ENCODE assay signal across 8 mouse cellular contexts in genomic region chr16:21377605-21377968, GRCm38 (mm10). TPM values are rescaled to one million over a fixed set of nuclear protein-coding genes. Genes with fewer than 3 reads are reported as not detected.
A peak's percentile ranks its signal among the peaks of the same experiment; 100 is the strongest.
DNase-seq lines count a peak whose midpoint lies in the region; ATAC-seq and TF ChIP-seq lines count a peak whose summit lies in the region.
"Had no signal": no experiment of that assay in that cellular context is flagged by ENCODE, and none has a peak within 500 bp of the region (broad histone marks: within the 10 kb centered on the region; RNA-seq: fewer than 3 reads in every experiment).

No protein-coding gene starts in this region.

- no peak overlapping the region for H3K9ac ChIP-seq in kidney, postnatal 0 days (ENCODE audit: low read depth, low read length)
- no peak overlapping the region for H3K9ac ChIP-seq in embryonic facial prominence, embryonic 12.5 days
- H3K9ac ChIP-seq in forebrain, postnatal 0 days = no peak overlapping the region
- no peak overlapping the region for H3K9ac ChIP-seq in midbrain, embryonic 16.5 days (ENCODE audit: low read depth, low read length)

- peak overlapping the region; percentile 63; the same call in 1 of the 2 replicates for H3K27ac ChIP-seq in kidney, postnatal 0 days
- H3K27ac ChIP-seq in embryonic facial prominence, embryonic 12.5 days = peak overlapping the region; percentile 90
- 0 out of 2 replicates have a peak overlapping the region, but pooled peaks have one; percentile 15 for H3K27ac ChIP-seq in forebrain, postnatal 0 days (ENCODE audit: low read depth, low read length)
- no peak overlapping the region for H3K27ac ChIP-seq in midbrain, embryonic 16.5 days (ENCODE audit: low read length)

- H3K9me3 ChIP-seq in kidney, postnatal 0 days (replicated peaks; ENCODE audit: low read length) = no peaks in the 10 kb centered on the region
- H3K9me3 ChIP-seq in embryonic facial prominence, embryonic 12.5 days = no peaks in the 10 kb centered on the region
- H3K9me3 ChIP-seq in forebrain, postnatal 0 days (ENCODE audit: low read length) = no peaks in the 10 kb centered on the region
- H3K9me3 ChIP-seq in midbrain, embryonic 16.5 days (replicated peaks; ENCODE audit: control insufficient read depth, low read length, poor library complexity, severe bottlenecking) = no peaks in the 10 kb centered on the region

- no peak overlapping the region for H3K4me2 ChIP-seq in kidney, postnatal 0 days (ENCODE audit: low read length)
- no peak overlapping the region for H3K4me2 ChIP-seq in embryonic facial prominence, embryonic 12.5 days (replicated peaks)
- no peak overlapping the region for H3K4me2 ChIP-seq in forebrain, postnatal 0 days (ENCODE audit: low read depth)
- H3K4me2 ChIP-seq in midbrain, embryonic 16.5 days (ENCODE audit: low read length) = no peak overlapping the region

- peaks cover 7% of the 10 kb centered on the region; the same call in 1 of the 2 replicates for H3K4me1 ChIP-seq in kidney, postnatal 0 days (replicated peaks; ENCODE audit: insufficient read depth, low read length)
- peaks cover 24% of the 10 kb centered on the region for H3K4me1 ChIP-seq in embryonic facial prominence, embryonic 12.5 days
- 0 out of 2 replicates have a peak, but pooled peaks cover 4% of the 10 kb centered on the region for H3K4me1 ChIP-seq in forebrain, postnatal 0 days (ENCODE audit: insufficient read depth)
- peaks cover 2% of the 10 kb centered on the region; the same call in 1 of the 2 replicates for H3K4me1 ChIP-seq in midbrain, embryonic 16.5 days (ENCODE audit: control insufficient read depth, insufficient read depth, low read length)

- no peaks in the 10 kb centered on the region for H3K36me3 ChIP-seq in kidney, postnatal 0 days (ENCODE audit: insufficient read depth, low read length)
- H3K36me3 ChIP-seq in embryonic facial prominence, embryonic 12.5 days = no peaks in the 10 kb centered on the region
- H3K36me3 ChIP-seq in forebrain, postnatal 0 days (ENCODE audit: insufficient read depth) = no peaks in the 10 kb centered on the region
- no peaks in the 10 kb centered on the region for H3K36me3 ChIP-seq in midbrain, embryonic 16.5 days (ENCODE audit: control insufficient read depth, insufficient read depth, low read length)

- peak; percentile 87 for DNase-seq in kidney, postnatal 0 days (ENCODE audit: low spot score)
- no peak for DNase-seq in kidney, postnatal 36 days
- no peak for DNase-seq in forebrain, postnatal 0 days
- no peak for DNase-seq in layer of hippocampus, adult 8-10 months (ENCODE audit: low spot score in 2 of 2)
- no peak for DNase-seq in thymus, postnatal 0 days (ENCODE audit: low spot score)
- DNase-seq: right cerebral cortex, postnatal 14 days had no signal

- no peaks in the 10 kb centered on the region for H3K27me3 ChIP-seq in kidney, postnatal 0 days (ENCODE audit: insufficient read depth, low read length)
- H3K27me3 ChIP-seq in embryonic facial prominence, embryonic 12.5 days = no peaks in the 10 kb centered on the region
- H3K27me3 ChIP-seq in forebrain, postnatal 0 days (ENCODE audit: insufficient read depth, low read length) = no peaks in the 10 kb centered on the region
- H3K27me3 ChIP-seq in midbrain, embryonic 16.5 days (ENCODE audit: control insufficient read depth, insufficient read depth, low read depth, low read length) = no peaks in the 10 kb centered on the region

- 0 out of 2 replicates have a peak, but pooled peaks have one; percentile 26 for ATAC-seq in kidney, postnatal 0 days (replicated peaks; ENCODE audit: low FRiP score, low read depth)
- peak; percentile 70 for ATAC-seq in embryonic facial prominence, embryonic 12.5 days (ENCODE audit: insufficient number of reproducible peaks, insufficient read depth, low FRiP score, low TSS enrichment)
- ATAC-seq in forebrain, postnatal 0 days = peak; percentile 51
- ATAC-seq in midbrain, embryonic 16.5 days = 0 out of 2 replicates have a peak, but pooled peaks have one; percentile 29

- TF ChIP-seq CTCF in kidney, postnatal 0 days (IDR thresholded peaks at IDR 0.05; ENCODE audit: low read depth) = no peak
- TF ChIP-seq CTCF in forebrain, postnatal 0 days (IDR thresholded peaks at IDR 0.05; ENCODE audit: low read depth) = no peak

- H3K4me3 ChIP-seq in kidney, postnatal 0 days (replicated peaks; ENCODE audit: low read depth, low read length) = no peak overlapping the region
- H3K4me3 ChIP-seq in embryonic facial prominence, embryonic 12.5 days = no peak overlapping the region
- no peak overlapping the region for H3K4me3 ChIP-seq in forebrain, postnatal 0 days (ENCODE audit: low read depth, low read length)
- H3K4me3 ChIP-seq in midbrain, embryonic 16.5 days (ENCODE audit: low read depth, low read length) = no peak overlapping the region

- WGBS in kidney, postnatal 0 days = 58% methylated on average over 4 of the region's 4 CpGs
- 13% methylated on average over 4 of the region's 4 CpGs for WGBS in embryonic facial prominence, embryonic 12.5 days
- WGBS in forebrain, postnatal 0 days = 34% methylated on average over 4 of the region's 4 CpGs
- 40% methylated on average over 4 of the region's 4 CpGs for WGBS in midbrain, embryonic 16.5 days

RNA-seq across cellular contexts. Expression of gene Vps8, which starts 45.3 kb away (rescaled TPM):
- 28.8 and 34.4 TPM in 2 replicates for polyA plus RNA-seq in kidney, postnatal 0 days (2015; fragmentation: Nextera tagmentation; extraction: Ambion mirVana)
- polyA plus RNA-seq in embryonic facial prominence, embryonic 12.5 days (2016; fragmentation: Nextera tagmentation; extraction: Ambion mirVana) = 16.7 and 19.7 TPM in 2 replicates
- 35.9 and 37.9 TPM in 2 replicates for total RNA-seq in forebrain, postnatal 0 days (2014; rRNA removed)
- polyA plus RNA-seq in forebrain, postnatal 0 days (2015; fragmentation: Nextera tagmentation; extraction: Ambion mirVana) = 20.7 and 24.2 TPM in 2 replicates
- 41.2 and 44.1 TPM in 2 replicates for polyA plus RNA-seq in midbrain, embryonic 16.5 days (2015; fragmentation: Nextera tagmentation; extraction: Ambion mirVana)
- 10 to 100 TPM; 47.6 to 58.3 (median 51.8) TPM for total RNA-seq in layer of hippocampus, adult 8-10 months (2022)
- 8.0 and 8.1 TPM in 2 replicates for polyA plus RNA-seq in thymus, postnatal 0 days (2015; fragmentation: Nextera tagmentation; extraction: Ambion mirVana)
